Mouse (Mus musculus): ENCODE data around the gene 1700018G05Rik.
"Not testable (repeated sequence)": the region's sequence is repeated elsewhere in the genome, so short reads cannot be mapped to it uniquely, and the experiment has no call there.

1700018G05Rik gene

DNA sequence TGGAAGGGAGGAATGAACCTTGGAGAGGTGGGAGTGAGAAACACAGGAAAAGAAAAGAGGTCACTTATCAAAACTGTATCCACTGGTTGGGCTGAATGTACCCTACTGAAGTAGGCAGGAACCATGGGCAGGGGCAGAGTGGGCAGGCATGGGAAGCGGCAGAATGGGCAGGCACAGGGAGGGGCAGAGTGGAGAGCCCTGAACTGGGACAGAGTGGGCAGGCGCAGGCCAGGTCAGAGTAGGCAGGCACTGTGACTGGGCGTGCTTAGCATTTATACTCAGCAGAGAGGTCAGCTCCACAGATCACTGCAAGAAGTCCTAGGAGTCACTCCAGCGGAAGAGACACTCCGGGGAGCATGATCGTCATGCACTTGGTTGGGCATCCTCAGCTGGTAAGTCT lies at the start of gene 1700018G05Rik:
Gene 1700018G05Rik (plus strand): TSS at position 301 of the 400 bp plus-strand sequence.
- DNase-seq (ENCODE audit: low read depth): not testable (repeated sequence)

DNA sequence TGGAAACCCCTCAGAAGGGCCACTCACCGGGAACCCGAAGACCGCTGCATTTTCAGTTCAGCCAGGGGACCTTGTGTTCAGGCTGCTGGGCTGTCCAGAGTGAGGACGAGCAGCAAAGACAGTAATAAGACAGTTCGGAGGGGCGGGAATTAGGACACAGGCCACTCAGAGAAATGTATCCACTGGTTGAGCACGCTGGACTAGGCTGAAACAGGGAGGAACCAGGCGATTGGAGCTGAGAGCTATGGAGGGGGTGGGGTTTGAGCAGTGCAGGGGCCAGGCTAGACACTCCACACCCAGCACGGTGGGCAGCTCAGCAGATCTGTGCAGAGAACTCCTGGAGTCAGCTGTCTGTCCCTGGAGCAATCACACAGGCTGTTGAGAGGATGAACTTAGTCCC lies 19.6 kb upstream of the 1700018G05Rik start, which contains the start of the genes Dmrtc1a and 1700011M02Rik:
Gene Dmrtc1a (minus strand): TSS at position 101 of the 400 bp plus-strand sequence.
Gene 1700011M02Rik (plus strand): TSS at position 319 of the 400 bp plus-strand sequence.
- DNase-seq (ENCODE audit: low read depth): not testable (repeated sequence)

DNA sequence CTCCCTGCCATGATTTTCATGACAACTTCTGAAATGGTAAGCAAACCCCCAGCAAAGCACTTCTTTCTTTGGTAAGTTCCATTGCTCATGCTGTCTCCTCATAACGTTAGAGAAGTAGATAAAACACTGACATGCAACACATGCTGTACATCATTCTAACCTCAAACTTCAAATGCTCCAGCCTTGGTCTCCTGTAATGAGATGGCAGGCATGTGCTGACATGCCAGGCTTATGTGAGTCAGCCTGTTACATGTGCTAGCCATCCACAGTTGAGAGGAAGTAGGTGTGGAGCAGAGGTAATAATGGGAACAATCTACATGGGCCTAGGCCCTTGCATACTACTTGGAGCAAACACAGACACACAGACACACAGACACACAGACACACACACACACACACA lies 13.3 kb upstream of the 1700018G05Rik start:
- not testable (repeated sequence) for DNase-seq (ENCODE audit: low read depth)

DNA sequence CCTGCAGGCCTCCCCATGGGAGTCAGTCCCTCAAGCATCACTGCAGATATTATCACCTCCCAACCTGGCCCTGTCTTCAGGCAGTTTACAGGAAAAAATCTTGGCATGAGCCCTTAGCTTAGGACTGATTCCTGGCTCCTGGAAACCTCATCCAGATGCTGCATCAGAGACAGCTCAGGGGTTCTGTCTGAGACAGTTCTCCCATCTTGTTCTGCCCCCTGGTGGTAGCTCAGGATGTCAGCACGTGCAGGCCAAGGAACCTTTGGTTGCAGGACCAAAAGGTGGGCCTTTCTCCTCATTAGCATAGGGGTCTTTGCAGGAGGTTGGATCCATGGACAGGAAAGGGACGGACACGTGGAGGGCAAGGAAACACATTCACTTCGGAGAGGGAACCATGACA lies 1.5 kb upstream of the 1700018G05Rik start:
- DNase-seq (ENCODE audit: low read depth): not testable (repeated sequence)

DNA sequence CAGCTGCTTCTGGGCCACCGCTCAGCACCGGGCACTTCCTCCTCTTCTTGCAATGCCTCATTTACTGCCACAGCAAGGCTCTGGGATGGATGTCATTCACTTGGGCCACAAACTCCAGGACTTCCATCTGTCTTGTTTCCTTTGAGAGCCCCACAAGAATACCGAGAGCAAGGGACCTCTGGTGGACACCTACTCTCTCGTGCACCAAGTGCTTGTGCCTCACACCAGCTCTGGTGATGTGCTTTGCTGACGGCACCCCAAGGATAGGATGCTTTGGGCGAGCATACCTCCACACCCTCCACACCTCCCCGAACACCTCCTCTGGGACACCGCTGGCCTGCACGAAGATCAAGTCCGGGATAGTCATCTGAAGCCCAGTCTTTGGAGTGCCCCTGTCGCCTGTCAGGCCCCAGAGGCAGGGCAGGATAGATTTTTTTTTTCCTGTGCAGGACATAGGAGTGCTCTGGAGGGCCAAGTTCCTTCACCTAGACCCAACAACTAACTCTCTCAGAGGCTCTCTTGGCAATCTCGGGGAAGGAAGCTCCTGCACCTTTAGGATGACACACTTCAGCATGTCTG lies 4.9 kb downstream of the 1700018G05Rik start:
- no peak for DNase-seq (ENCODE audit: low read depth)

DNA sequence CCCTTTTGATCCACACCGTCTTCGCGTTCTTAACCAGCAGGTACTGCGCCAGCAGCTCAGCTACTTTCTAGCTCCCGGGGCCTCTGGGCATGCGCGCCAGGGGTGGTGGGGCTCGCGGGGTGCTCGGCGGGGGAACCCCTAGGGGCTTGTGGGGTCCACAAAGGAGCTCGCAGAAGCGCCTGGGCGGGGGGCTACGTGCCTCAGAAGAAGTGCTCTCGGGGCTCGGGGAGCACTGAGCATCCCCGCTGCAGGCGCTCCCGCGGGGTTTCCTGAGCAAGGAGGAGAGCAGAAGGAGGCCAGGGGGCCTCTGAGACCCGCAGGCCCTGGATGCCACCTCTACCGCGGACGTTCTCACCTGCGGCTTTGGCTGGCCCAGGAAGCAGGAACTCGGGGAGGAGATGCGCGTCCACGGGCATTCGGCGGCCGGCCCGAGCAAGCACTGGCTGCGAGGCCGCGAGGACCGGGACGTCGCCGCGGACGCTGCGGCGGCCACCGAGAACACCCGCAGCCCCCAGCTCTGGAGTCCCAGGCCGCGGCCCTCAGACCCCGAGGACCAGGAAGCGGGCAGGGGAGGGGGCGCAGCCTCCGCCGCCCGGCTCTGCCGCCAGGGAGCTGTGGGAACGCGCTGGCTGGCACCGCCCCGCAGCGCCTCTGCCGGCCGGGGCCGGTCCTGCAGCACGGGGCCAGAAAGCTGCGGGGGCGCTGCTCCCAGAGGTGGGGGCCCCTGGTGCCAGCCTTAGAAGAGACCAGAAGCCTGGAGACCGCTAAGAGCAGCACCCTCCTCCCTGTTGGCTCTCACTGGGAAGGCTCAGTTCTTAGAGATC lies 5.6 kb downstream of the 1700018G05Rik start:
- no peak for DNase-seq (ENCODE audit: low read depth)

DNA sequence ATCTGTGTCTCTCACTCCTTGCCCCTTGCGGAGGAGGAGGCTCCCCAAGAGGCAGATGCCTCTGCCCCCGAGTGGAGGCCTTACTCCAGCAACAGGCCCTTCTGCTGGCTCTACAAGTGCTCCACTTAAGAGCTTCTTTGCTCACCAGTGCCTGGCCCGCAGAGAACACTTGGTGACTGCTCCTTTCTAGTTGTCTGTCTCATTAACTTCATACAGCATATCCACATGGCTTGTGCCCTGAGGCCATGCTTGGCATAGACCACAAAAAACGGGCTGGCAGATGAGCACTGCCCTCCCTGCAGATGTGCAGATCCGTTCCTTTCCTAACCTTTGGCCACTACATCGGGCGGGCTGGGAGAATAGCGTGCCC lies 6.2 kb downstream of the 1700018G05Rik start:
- no peak for DNase-seq (ENCODE audit: low read depth)

DNA sequence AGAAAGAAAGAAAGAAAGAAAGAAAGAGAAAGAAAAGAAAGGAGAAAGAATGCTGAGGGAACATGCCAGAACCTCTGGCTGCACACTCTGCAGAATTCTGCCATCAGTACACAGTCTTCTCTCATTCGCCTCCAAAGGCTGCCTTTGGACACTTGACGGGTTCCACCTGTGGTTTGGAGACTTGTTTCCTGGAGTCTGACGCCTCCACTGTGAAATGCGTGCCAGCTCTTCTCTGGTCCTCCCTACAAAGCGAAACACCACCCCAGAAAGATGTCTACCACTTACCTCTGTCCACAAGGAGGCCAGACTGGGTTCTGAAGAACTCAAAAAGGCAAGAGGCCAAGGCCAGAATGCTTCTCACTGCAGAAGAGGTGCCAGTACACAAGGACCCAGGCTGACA lies 8.6 kb downstream of the 1700018G05Rik start:
- no peak for DNase-seq (ENCODE audit: low read depth)

DNA sequence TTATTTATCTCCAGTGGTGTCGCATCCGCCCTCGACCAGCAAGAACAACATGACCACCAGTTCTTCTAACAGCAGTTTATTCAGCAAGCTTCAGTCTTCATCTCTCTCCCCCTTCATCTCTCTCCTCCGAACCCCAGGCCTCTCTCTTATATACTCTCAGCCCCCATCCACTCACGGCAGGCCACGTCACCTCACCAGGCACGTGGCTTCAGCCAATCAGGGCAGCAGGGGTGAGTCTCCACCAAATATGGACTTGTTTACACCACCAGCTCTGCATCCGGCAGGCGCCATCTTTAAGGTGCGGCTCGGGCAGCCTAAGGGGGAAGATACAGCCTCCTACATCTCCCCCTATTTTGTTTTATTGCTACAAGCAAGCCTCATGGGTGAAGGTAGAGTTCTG lies 22.0 kb downstream of the 1700018G05Rik start:
- DNase-seq (ENCODE audit: low read depth): not testable (repeated sequence)

DNA sequence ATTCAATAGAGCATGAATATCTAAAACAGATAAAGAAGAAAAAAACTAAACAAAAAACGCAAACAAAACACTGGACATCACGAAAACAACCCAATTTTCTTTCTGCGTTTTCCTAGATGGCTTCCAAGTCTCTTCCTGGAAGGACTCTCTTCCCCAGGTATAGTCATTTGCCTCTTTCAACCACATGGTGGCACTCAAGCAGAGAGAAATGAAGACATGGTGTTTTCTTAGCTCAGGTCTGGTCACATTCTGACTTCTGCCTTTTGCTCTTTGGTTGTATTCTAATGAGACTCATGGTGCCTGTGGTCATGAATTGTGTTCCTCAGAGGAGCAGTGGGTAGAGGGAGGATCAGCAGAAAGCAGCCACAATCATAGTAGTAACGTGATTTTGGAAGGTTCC lies 30.7 kb downstream of the 1700018G05Rik start:
- DNase-seq (ENCODE audit: low read depth): no peak

DNA sequence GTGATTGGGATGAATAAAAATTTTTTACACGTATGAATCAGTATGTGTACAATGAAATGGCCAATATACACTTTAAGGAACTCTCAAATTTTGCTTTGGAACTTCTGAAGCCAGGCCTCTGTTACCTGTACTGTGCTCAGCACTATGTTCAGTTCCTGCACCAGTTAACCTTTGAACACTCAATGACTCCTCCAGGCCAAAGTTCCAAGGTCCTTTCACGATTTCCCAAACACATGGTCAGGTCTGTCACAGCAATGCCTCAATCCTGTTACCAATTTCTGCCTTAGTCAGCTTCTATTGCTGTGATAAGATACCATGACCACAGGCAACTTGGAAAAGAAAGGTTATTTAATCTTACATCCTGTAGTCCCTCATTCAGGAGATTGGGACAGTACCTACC lies 32.4 kb downstream of the 1700018G05Rik start:
- no peak for DNase-seq (ENCODE audit: low read depth)

All from c-Kit-positive CD71-positive TER-119-negative erythroid progenitor cells, embryonic 14.5 days (primary cell).